Mouse (Mus musculus) R1 (cell line): ENCODE measurements around the gene Sipa1.

Experiments used
- DNase-seq: peaks from one replicate; pipeline ENCODE4 v3.0.0-alpha.2; 2018; ENCODE audit warnings: low read depth, low spot score

Sipa1 gene

DNA sequence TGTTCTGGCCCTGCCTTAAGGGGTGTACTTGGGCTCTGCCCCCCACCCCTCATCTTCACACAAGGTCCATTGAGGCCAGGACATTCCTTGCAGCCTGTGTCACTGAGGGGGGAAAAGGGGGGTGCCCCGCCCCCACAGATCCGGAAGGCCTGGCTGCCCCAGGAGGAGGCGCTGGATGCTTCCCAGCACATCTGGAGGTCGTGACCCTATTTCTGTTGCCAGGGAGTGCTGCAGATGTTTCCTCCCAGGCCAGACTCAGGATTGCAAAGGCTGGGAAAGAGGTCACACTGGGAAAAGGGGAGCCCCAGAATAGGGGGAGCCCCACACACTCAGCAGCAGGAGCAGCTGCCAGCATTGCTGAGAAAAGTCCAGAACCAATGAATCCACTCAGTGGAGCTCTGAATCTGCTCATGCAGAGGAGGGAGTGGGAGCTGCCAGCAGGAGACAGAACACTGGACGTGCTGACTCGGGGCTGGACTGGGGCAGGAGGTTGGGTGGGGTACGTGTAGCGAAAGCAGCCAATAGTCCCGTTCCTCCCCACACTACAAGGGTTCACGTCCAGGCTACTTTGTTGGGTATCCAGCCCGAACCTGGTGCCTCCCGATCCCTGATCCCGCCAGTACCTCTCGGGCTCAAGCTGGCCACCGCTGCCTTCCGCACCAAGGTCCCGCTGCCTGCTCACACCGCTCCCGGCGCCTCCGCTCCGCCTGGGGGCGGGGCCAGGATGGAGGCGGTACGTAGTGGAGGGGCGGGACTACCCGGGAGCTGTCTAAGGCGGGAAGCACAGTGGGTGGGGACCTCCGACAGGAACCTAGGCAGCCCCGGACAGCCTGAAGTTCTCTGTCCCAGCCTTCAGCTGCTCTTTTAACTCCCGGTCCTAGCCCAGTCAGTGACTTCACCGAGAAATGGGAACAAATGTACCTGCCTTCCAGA is at the start of gene Sipa1:
Sipa1 (minus strand) TSS at position 727 of the 933 bp plus-strand sequence.
- DNase-seq, result peak; percentile 87

DNA sequence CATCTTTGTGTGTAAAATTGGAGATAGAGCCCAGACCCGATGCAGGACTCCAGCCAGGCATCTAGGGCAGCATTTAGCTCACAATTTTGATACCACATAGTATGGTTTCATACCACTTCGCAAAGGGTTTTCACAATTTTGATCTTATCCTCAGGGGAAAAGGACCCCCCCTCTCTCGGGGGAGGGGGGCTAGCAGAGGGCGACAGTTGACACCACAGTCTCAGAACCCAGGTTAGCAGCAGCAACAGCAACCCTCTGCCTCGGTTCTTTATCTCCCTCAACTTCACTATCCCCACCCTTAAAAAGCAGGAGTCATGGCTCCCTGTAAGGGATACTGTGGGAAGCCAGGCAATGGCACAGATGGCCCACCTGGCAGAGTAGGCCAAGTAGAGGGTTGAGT is 49.7 kb upstream of the Sipa1 start:
- no peak for DNase-seq

- no peak for DNase-seq
Measured at GRCm38 (mm10) chr19:5711907-5712460, 48.5 kb upstream of the Sipa1 start.

DNA sequence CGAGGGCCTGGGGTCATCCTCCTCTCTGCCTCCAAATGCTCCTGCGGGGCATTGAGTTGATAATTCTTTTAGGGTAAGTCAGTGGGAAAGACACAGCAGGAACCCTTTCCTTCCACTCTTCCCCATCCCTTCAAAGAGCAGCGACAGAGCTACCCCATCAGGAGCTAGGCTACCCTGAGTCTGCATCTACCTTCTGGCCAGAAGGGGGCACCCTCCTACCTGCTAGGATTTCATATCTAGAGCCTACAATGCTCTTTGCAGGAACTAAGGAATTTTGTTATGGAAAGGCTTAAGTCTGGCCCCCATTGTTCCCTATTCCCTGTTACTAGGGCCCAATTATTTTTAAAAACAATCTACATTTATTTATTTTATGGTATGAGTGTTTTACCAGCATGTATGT is 47.7 kb upstream of the Sipa1 start:
- DNase-seq, result peak; percentile 82

- DNase-seq, result no peak
Measured at GRCm38 (mm10) chr19:5710581-5710980, 47.1 kb upstream of the Sipa1 start.

DNA sequence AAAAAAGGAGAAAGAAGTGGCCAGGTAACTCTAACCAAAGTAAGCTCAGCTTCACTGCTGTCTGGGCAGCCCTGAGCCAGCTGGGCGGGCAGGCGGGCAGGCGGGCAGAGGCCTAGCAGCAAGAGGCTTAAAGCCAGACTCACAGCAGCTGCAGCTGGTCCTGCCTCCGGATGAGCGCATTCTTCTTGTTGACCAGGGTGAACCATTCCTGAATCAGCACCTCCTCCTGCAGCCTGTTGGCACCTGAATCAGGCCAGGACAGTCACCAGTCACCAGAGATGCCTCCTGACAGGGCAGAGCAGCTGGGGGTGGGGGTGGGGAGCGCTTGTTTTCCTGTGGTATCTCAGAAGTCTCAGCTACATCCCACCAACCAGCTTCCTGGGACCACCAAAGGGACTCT is 46.6 kb upstream of the Sipa1 start:
- DNase-seq, result no peak

GRCm38 (mm10) chr19:5704801-5705571 is 41.5 kb upstream of the Sipa1 start:
- peak; percentile 50 for DNase-seq

- no peak for DNase-seq
Measured at GRCm38 (mm10) chr19:5704163-5704800, 40.8 kb upstream of the Sipa1 start, which contains the start of gene Kcnk7. Kcnk7 (plus strand) TSS chr19:5704367.

GRCm38 (mm10) chr19:5695849-5696462 is 32.4 kb upstream of the Sipa1 start:
- DNase-seq, result peak; percentile 96

DNA sequence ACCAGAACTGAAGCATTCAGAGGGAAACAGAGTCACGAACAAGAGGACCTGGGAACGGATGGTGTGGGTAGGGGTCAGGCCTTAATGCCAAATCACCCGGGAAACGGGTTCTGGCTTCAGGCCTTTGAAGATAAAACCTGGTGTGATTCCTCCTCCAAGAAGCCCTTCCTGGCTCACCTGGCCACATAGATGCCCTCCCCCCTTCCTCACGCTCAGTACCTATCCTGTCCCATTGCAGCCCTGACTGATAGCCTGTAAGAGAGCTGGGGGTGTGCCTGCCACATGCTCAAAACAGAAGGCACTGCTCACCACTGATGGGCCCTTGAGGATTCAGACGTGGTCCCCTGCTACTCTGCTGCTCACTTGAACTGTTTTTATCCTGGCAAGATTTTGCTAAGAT is 30.3 kb upstream of the Sipa1 start:
- no peak for DNase-seq

DNA sequence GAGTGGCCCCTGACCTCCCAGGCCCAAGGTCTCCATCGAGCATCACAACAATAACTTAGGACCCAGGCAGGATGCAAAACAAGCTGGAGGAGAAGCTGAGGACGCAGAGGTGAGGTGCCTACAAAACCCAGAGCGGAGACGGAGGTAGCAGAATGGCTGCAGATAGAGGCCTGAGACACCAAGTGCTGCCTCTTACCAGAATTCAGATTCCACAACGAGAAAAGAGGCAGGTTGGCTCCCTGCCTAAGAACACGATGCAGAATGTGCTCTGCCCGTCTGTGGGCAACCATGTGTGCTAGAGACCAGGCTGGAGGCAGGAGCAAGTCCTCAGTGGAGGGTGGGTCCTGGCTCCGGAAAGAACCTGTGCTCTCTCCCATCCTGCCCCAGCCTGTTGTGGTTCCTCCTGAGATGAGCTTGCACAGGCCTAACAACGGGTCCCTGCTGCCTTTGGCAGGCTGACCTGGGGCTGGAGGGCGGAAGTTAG is 29.4 kb upstream of the Sipa1 start:
- DNase-seq, result no peak

GRCm38 (mm10) chr19:5692086-5692912 is 28.8 kb upstream of the Sipa1 start:
- no peak for DNase-seq

GRCm38 (mm10) chr19:5691601-5692000 is 28.1 kb upstream of the Sipa1 start:
- no peak for DNase-seq

DNA sequence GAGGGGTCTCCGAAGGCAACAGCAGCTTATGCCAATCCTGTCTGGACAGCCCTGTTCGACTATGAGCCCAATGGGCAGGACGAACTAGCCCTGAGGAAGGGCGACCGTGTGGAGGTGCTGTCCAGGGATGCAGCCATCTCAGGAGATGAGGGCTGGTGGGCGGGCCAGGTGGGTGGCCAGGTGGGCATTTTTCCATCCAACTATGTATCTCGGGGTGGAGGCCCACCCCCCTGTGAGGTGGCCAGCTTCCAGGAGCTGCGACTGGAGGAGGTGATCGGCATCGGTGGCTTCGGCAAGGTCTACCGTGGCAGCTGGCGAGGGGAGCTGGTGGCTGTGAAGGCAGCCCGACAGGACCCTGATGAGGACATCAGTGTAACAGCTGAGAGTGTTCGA is 26.8 kb upstream of the Sipa1 start:
- no peak for DNase-seq

GRCm38 (mm10) chr19:5689565-5690342 is 26.2 kb upstream of the Sipa1 start:
- DNase-seq, result peak; percentile 79

DNA sequence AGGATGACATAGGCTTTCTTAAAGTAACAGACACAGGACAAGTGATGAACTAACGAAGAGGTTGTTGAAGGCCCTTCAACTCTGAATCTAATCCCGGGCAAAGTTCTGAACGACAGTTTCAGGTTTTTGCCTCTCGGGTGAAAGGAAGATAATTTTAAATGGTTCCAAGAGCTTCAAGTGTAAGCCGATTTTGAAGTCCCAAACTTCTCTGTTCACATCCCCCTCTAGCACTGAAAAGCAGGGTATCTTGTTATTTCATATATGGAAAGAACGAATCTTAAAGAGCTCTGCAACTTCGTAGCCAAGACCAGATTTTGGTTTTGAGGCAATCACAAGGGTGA is 25.6 kb upstream of the Sipa1 start:
- no peak for DNase-seq

DNA sequence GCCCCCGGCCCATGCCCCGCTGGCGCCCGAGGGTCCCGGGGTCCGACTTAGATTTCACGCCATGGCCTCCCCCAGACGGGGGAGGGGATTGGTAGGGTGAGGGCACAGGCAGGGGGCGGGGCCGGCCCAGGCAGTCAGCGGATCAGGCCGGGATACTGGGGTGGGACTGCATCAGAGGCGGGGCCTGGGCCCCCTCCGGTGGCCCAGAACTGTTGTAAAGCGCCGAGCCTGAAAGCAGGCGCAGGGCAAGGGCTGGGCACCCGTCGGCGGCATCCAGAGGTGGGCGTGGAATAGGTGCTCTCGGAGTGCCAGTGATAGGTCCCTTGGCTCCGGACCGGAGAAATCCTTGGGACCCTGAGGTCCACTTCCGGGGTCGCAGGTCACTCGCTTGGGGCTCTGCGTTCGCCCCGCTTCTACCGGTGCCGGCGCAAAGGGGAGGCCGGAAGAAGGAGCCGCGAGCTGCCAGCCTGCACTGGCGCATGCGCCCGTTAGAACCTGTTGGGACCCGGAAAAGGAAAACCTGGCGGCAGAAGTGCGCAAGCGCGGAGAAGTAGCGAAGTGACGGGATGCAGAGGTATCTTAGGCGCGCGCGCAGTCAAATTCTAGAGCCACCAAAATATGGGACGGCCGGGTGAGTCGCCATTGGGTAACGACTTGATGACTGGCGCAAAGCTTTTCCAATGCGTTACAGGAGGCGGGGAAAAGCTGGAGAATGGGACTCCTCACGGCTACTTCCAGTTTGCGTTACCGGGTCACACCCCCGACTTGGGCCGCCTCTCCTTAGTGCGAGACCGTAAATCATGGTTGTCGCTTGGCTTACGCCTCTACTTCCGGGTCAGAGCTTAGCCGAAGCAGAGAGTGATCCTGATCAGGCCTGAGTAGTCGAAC is 24.9 kb upstream of the Sipa1 start, which contains the start of the genes Map3k11 and Pcnx3:
Map3k11 (plus strand) TSS at position 543 of the 888 bp plus-strand sequence.
Pcnx3 (minus strand) TSS at position 709 of the 888 bp plus-strand sequence.
- peak; percentile 99 for DNase-seq

DNA sequence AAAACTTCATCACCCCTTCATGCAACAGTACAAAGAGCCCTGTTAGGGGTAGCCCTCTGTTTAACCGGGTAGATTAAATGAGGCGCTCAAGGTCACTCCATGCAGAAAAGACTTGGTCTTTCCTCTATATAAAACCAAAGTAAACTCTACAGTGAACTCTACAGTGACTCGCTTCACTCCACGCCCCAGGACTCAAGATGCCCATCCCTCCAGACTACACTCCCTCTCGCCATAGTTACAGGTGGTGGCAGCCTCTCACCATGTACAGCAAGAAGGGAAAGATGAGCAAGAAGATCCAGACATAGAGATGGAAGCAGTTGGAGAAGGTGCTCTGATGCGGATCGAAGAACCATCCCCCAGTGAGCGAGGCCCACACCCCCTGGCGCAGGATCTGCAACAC is 24.2 kb upstream of the Sipa1 start:
- DNase-seq, result no peak
